Mouse (Mus musculus) stomach, embryonic 14.5 days (tissue): Measurements from ENCODE around the gene Trappc3. TPM values are rescaled to one million over a fixed set of nuclear protein-coding genes. Genes with fewer than 3 reads are reported as not detected.

ENCODE experiments used
- ATAC-seq: fragments of 200-750 bp; cut with Nextera tagmentation; 2 replicates; pipeline ENCODE4 v1.8.0; 2017; ENCODE audit warnings: low read depth, moderate TSS enrichment; ENCODE audit not compliant: insufficient number of reproducible peaks, insufficient read depth, low FRiP score
- H3K27ac ChIP-seq: fragments of 300-500 bp; sonication (generic); 2 replicates; pipeline ENCODE4 v1.5.1; 2014; ENCODE audit warnings: mild to moderate bottlenecking, low read length, moderate library complexity, mixed read lengths
- H3K27me3 ChIP-seq: fragments of 300-500 bp; sonication (generic); 2 replicates; pipeline ENCODE4 v1.6.1; 2014; ENCODE audit warnings: low read length, control low read depth, mixed read lengths; ENCODE audit not compliant: control insufficient read depth, insufficient read depth
- H3K36me3 ChIP-seq: fragments of 300-500 bp; sonication (generic); 2 replicates; pipeline ENCODE4 v1.6.1; 2014; ENCODE audit warnings: mild to moderate bottlenecking, control low read depth, low read length, moderate library complexity, mixed read lengths; ENCODE audit not compliant: control insufficient read depth, insufficient read depth
- H3K4me1 ChIP-seq: fragments of 300-500 bp; sonication (generic); 2 replicates; pipeline ENCODE4 v1.6.1; 2014; ENCODE audit warnings: low read length, control low read depth, mixed read lengths; ENCODE audit not compliant: control insufficient read depth, insufficient read depth
- H3K4me2 ChIP-seq: fragments of 300-500 bp; sonication (generic); replicated peaks from 2 replicates; pipeline ENCODE4 v1.6.1; 2014; ENCODE audit warnings: low read depth, low read length, control low read depth
- H3K4me3 ChIP-seq: fragments of 300-500 bp; sonication (generic); 2 replicates; pipeline ENCODE4 v1.5.1; 2014; ENCODE audit warnings: low read depth, low read length, control low read depth
- H3K9ac ChIP-seq: fragments of 300-500 bp; sonication (generic); replicated peaks from 2 replicates; pipeline ENCODE4 v1.6.1; 2014; ENCODE audit warnings: low read depth, mild to moderate bottlenecking, control low read depth, low read length, moderate library complexity, mixed read lengths
- H3K9me3 ChIP-seq: fragments of 300-500 bp; sonication (generic); 2 replicates; pipeline ENCODE4 v1.6.1; 2016; ENCODE audit warnings: low read depth, low read length, control low read depth; ENCODE audit not compliant: control insufficient read depth
- WGBS: fragments of 180-500 bp; shearing (Covaris S2); extraction: QIAGEN DNeasy Blood & Tissue Kit; methylation state at CpG from one replicate; pipeline ENCODE4 v1.1.7; 2014; 5-methylcytosine and 5-hydroxymethylcytosine counted together
- polyA plus RNA-seq: library from polyadenylated mRNA; unstranded; fragments of >200 nt; fragmentation: Nextera tagmentation; extraction: Ambion mirVana; gene quantifications from 2 replicates; pipeline ENCODE4 v1.2.1, GENCODE M21; 2014

Gene Trappc3
- polyA plus RNA-seq, 1 experiment from 2014 or later = 14.7 TPM

- no peaks in the 10 kb centered on the region for H3K36me3 ChIP-seq
- no peak overlapping the region for H3K9ac ChIP-seq
- no peak overlapping the region for H3K4me3 ChIP-seq
- H3K27ac ChIP-seq = no peak overlapping the region
- ATAC-seq = 0 out of 2 replicates have a peak, but pooled peaks have one; percentile 33
- no peaks in the 10 kb centered on the region; the same call in 1 of the 2 replicates for H3K4me1 ChIP-seq
- peak overlapping the region; percentile 26 for H3K4me2 ChIP-seq
- no peaks in the 10 kb centered on the region for H3K9me3 ChIP-seq
- no peaks in the 10 kb centered on the region for H3K27me3 ChIP-seq
- WGBS = 18% methylated on average over 20 of the region's 20 CpGs
These were observed 47.2 kb downstream of the Trappc3 start for GRCm38 (mm10) chr4:126309211-126309921.

GRCm38 (mm10) chr4:126309922-126310309 is 47.8 kb downstream of the Trappc3 start:
- Histone ChIP-seq H3K4me3 (no peak overlapping the region), H3K9ac (no peak overlapping the region), H3K27me3 (no peaks in the 10 kb centered on the region), H3K9me3 (no peaks in the 10 kb centered on the region), H3K27ac (no peak overlapping the region), H3K36me3 (no peaks in the 10 kb centered on the region), H3K4me2 (peak overlapping the region; percentile 26), H3K4me1 (no peaks in the 10 kb centered on the region; the same call in 1 of the 2 replicates)
- under 1% methylated on average over 7 of the region's 7 CpGs for WGBS
- peak; percentile 64; the same call in 1 of the 2 replicates for ATAC-seq

GRCm38 (mm10) chr4:126310344-126310743 is 48.2 kb downstream of the Trappc3 start:
- no peaks in the 10 kb centered on the region for H3K36me3 ChIP-seq
- no peak for ATAC-seq
- H3K4me1 ChIP-seq = no peaks in the 10 kb centered on the region; the same call in 1 of the 2 replicates
- no peak overlapping the region for H3K4me2 ChIP-seq
- no peaks in the 10 kb centered on the region for H3K27me3 ChIP-seq
- no peak overlapping the region for H3K9ac ChIP-seq
- H3K9me3 ChIP-seq = no peaks in the 10 kb centered on the region
- 70% methylated on average over 7 of the region's 7 CpGs for WGBS
- no peak overlapping the region for H3K27ac ChIP-seq
- H3K4me3 ChIP-seq = no peak overlapping the region

- Histone ChIP-seq H3K4me1 (no peaks in the 10 kb centered on the region; the same call in 1 of the 2 replicates), H3K27ac (no peak overlapping the region), H3K4me2 (no peak overlapping the region), H3K36me3 (peaks cover 8% of the 10 kb centered on the region), H3K27me3 (no peaks in the 10 kb centered on the region), H3K4me3 (no peak overlapping the region), H3K9me3 (no peaks in the 10 kb centered on the region), H3K9ac (no peak overlapping the region)
- ATAC-seq = no peak
- WGBS = 89% methylated on average over 16 of the region's 16 CpGs
These were observed 49.6 kb downstream of the Trappc3 start for GRCm38 (mm10) chr4:126311566-126312200.

- no peaks in the 10 kb centered on the region for H3K9me3 ChIP-seq
- H3K36me3 ChIP-seq = peaks cover 23% of the 10 kb centered on the region
- WGBS = 48% methylated on average over 5 of the region's 5 CpGs
- ATAC-seq = no peak
- H3K4me1 ChIP-seq = no peaks in the 10 kb centered on the region; the same call in 1 of the 2 replicates
- H3K4me3 ChIP-seq = no peak overlapping the region
- H3K9ac ChIP-seq = no peak overlapping the region
- H3K4me2 ChIP-seq = no peak overlapping the region
- no peak overlapping the region for H3K27ac ChIP-seq
- no peaks in the 10 kb centered on the region for H3K27me3 ChIP-seq
These were observed 51.1 kb downstream of the Trappc3 start for GRCm38 (mm10) chr4:126313202-126313601.

- Histone ChIP-seq H3K27me3 (no peaks in the 10 kb centered on the region), H3K36me3 (peaks cover 28% of the 10 kb centered on the region), H3K9ac (no peak overlapping the region), H3K27ac (no peak overlapping the region), H3K4me3 (no peak overlapping the region), H3K4me1 (no peaks in the 10 kb centered on the region; the same call in 1 of the 2 replicates), H3K9me3 (no peaks in the 10 kb centered on the region), H3K4me2 (no peak overlapping the region)
- ATAC-seq = no peak
- WGBS = 63% methylated on average over 10 of the region's 10 CpGs
These were observed 52.3 kb downstream of the Trappc3 start for GRCm38 (mm10) chr4:126314393-126314792.

GRCm38 (mm10) chr4:126315931-126316330 is 53.8 kb downstream of the Trappc3 start:
- no peak overlapping the region for H3K4me3 ChIP-seq
- no peak overlapping the region for H3K27ac ChIP-seq
- H3K9me3 ChIP-seq = no peaks in the 10 kb centered on the region
- H3K27me3 ChIP-seq = no peaks in the 10 kb centered on the region
- 38% methylated on average over 5 of the region's 5 CpGs for WGBS
- peaks cover 6% of the 10 kb centered on the region; the same call in 1 of the 2 replicates for H3K4me1 ChIP-seq
- no peak overlapping the region for H3K4me2 ChIP-seq
- 0 out of 2 replicates have a peak, but pooled peaks have one; percentile 62 for ATAC-seq
- peaks cover 28% of the 10 kb centered on the region for H3K36me3 ChIP-seq
- H3K9ac ChIP-seq = no peak overlapping the region

- Histone ChIP-seq H3K9ac (no peak overlapping the region), H3K36me3 (peaks cover 28% of the 10 kb centered on the region), H3K4me3 (no peak overlapping the region), H3K4me2 (no peak overlapping the region), H3K4me1 (peaks cover 6% of the 10 kb centered on the region; the same call in 1 of the 2 replicates), H3K27me3 (no peaks in the 10 kb centered on the region), H3K9me3 (no peaks in the 10 kb centered on the region), H3K27ac (no peak overlapping the region)
- WGBS = 92% methylated on average over 13 of the region's 13 CpGs
- no peak for ATAC-seq
These were observed 54.4 kb downstream of the Trappc3 start for GRCm38 (mm10) chr4:126316443-126317040.
